Mouse (Mus musculus): Measurements from ENCODE around the gene Slc23a2.
A peak's percentile ranks its signal among the peaks of the same experiment; 100 is the strongest.

Slc23a2 gene

DNA sequence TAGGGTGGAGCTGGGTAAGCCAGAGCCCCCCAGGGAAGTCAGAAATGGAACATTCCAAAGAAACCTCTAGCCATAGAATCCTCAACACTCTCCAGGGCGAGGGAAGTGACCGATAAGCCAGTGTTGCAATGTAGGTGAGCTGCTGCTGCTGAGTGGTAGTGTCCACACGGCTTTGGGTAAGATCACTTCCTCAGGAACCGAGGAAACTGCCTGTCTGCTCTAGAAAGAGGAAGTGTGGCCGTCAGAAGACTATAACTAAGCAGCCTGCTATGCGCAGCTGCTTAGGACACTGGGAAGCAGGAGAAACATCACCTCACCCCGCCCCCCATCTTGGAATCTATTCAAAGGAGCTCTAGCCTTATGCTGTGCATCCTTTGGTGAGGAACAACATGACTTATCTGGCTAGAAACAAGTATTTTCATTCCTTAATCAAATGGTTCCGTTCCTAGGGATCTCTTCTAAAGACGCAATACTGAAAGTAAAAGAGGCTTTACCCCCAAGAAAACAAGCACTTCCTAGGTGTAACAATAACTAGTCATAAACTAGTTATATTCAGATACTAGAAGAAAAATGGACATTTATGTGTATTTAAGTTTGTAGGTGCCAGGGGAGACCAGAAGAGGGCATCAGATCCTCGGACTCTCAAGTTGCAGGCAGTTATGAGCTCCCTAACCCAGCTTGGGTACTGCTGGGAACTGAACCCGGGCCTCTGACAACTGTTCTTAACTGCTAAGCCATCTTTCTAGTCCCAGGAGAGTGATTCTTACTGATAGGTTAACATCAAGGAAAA, 50.3 kb downstream of the Slc23a2 start:
- no peak for TF ChIP-seq GATA4 (IDR thresholded peaks at IDR 0.05; ENCODE audit: insufficient replicate concordance, low read length)

- no peak for TF ChIP-seq GATA4 (IDR thresholded peaks at IDR 0.05; ENCODE audit: insufficient replicate concordance, low read length)
Observed at GRCm38 (mm10) chr2:132093739-132094138, 51.2 kb downstream of the Slc23a2 start.

DNA sequence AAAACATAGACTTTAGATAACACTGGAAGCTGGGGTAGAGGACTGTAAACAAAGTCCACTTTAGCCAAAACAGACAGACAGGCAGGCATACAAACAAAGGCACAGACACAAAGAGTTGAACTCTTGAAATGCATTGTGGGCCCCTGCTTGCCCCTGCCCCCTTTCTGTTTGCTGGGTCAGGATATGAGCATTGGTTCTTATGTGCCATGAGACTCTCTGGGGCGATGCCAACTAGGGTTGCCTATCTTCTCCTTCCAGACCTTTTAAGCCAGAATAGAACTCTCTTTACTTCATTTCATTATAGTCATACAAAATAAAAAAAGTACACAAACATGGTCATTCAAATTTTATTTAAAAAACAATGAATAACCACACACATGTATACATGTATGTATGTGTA, 51.6 kb downstream of the Slc23a2 start:
- TF ChIP-seq GATA4 (IDR thresholded peaks at IDR 0.05; ENCODE audit: insufficient replicate concordance, low read length), result no peak

- TF ChIP-seq GATA4 (IDR thresholded peaks at IDR 0.05; ENCODE audit: insufficient replicate concordance, low read length), result peak; percentile 83
Observed at GRCm38 (mm10) chr2:132092722-132093121, 52.2 kb downstream of the Slc23a2 start.

- no peak for TF ChIP-seq GATA4 (IDR thresholded peaks at IDR 0.05; ENCODE audit: insufficient replicate concordance, low read length)
Observed at GRCm38 (mm10) chr2:132091749-132092148, 53.2 kb downstream of the Slc23a2 start.

- no peak for TF ChIP-seq GATA4 (IDR thresholded peaks at IDR 0.05; ENCODE audit: insufficient replicate concordance, low read length)
Observed at GRCm38 (mm10) chr2:132084813-132085212, 60.1 kb downstream of the Slc23a2 start.

- TF ChIP-seq GATA4 (IDR thresholded peaks at IDR 0.05; ENCODE audit: insufficient replicate concordance, low read length), result no peak
Observed at GRCm38 (mm10) chr2:132084396-132084795, 60.5 kb downstream of the Slc23a2 start.

DNA sequence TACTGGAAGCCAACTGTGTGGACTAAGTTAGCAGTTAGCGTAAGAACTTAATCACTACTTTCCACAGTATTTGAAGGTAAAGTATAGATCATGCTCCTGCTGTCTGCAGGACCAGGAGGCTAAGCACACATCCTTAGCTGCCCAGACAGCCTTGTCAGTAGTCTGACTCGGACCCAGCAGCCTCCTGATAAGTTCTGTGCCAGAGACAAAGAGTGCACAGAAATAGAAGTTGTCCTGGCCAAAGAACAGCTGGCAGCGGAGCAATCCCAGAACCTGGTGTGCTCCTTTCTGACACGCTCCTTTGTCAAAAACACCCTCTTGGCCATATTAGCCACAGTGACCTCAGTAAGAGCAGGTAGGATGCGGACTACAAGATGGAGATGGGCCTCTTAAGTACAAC, 65.8 kb downstream of the Slc23a2 start:
- no peak for TF ChIP-seq GATA4 (IDR thresholded peaks at IDR 0.05; ENCODE audit: insufficient replicate concordance, low read length)

DNA sequence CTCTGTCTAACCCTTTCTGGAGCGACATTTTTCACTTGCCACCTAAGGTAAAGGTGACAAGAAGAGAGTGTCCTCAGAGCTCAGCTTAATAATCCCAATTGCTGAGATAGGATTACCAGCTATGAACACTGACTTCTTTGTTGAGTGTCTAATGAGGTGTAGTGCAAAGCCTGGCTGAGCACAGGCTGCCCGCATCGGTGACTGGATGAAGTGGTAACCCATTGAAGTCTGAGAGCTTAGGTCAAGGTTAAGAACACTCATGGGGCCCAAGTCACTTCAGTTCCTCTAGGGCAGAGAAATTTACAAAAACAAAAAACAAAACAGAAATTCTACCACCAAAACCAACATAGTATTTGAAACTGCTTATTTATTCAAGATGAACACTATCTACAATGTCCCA, 71.9 kb downstream of the Slc23a2 start:
- no peak for TF ChIP-seq GATA4 (IDR thresholded peaks at IDR 0.05; ENCODE audit: insufficient replicate concordance, low read length)

DNA sequence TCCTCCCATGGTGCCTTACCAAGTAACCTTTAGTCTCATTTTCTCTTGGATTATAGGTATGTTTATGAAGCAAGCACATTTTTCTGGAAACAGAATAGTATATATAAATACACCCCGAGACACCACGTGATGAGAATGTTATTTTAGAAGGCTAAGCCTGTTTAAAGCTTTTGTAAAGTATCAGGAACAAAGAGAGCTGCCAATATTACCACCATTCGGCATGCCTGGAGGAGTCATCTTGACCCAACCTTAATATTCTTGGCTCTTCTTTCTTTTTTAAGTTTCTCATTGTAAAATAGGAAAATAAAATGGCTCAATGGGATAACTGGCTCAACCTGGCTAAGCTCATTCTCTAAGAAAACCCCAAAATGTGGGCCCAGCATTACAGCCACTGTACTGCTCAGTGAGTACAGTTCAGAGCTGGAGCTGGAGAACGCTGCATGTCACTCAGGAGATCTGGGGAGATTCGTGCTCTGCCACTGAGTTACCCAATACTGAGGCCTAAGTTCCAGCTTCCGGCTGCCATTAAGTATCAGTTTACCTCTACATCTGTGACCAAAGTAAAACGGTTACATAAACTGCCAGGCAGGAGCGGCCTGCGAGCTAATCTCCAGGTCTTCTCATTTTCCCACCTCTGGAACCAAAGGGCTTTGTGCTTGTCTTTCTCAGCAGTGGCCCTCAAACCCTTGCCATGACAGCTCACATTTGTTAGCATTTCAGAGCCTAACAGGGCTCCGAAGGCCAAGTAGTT, 74.7 kb downstream of the Slc23a2 start:
- TF ChIP-seq GATA4 (IDR thresholded peaks at IDR 0.05; ENCODE audit: insufficient replicate concordance, low read length), result no peak

DNA sequence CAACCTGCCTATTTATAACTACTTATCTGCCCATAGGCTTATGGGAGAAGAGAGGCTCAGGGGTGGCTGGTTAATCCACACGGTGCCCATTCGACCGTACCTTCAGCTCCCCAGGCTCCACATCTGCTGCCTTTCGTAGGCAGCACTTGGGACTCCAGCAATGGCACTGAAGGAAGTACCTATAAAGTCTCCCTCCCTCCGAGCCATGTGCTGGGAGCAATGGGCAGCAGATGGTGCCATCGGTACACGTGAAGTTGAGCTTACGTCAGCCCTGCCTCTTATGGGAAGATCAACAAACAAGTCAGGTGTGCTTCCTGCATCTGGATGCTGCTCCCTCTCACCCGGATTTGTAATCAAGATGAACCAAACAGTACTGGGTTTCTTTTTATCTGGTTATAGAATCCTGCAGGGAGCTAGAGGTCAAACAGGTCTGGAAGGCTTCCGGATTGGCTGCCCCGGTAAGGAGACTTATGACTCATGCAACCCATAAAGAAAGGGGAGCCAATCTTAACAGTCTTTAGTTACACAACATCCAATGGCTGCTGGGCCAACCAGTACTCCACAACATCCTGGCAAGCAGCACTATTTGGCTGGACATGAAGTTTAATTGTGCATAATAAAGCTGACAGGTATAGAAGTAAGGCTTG, 80.6 kb downstream of the Slc23a2 start:
- no peak for TF ChIP-seq GATA4 (IDR thresholded peaks at IDR 0.05; ENCODE audit: insufficient replicate concordance, low read length)

DNA sequence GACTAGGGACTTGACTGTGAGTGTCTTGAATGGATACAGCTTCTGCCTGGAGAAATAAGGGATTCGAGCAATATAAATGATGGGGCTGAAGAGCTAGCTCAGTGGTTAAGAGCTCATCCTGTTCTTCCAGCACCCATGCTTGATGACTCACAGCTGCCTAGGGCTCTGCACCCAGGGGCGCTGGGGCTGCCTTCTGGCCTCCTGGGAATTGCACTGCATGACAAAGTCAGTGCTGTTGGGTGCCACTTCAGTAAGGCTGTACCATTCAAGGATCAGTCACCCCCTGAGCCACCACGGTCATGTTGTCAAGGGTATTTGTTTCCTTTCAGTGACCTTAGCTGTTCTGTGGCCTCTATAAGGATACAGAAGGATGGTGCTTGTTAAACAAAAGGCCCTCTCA, 81.1 kb downstream of the Slc23a2 start:
- TF ChIP-seq GATA4 (IDR thresholded peaks at IDR 0.05; ENCODE audit: insufficient replicate concordance, low read length), result no peak

DNA sequence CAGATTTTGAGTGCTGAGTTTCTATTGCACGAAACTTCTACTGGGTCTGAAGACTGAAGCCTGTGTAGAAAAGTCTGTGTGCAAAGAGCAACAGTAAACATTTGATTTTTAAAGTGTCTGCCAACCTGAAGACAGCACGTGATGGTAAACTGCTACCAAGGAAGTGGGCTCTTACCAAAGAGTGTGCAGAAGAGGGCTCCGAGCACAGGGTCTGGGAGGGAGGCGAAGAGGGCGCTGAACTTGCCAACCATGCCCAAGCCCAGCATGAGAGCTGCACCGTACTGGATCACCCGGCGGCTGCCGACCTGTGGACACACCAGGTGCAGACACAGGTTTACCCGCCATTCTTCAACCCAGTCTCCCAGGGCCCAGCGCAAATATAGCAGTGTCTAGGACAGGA, 83.0 kb downstream of the Slc23a2 start:
- no peak for TF ChIP-seq GATA4 (IDR thresholded peaks at IDR 0.05; ENCODE audit: insufficient replicate concordance, low read length)

DNA sequence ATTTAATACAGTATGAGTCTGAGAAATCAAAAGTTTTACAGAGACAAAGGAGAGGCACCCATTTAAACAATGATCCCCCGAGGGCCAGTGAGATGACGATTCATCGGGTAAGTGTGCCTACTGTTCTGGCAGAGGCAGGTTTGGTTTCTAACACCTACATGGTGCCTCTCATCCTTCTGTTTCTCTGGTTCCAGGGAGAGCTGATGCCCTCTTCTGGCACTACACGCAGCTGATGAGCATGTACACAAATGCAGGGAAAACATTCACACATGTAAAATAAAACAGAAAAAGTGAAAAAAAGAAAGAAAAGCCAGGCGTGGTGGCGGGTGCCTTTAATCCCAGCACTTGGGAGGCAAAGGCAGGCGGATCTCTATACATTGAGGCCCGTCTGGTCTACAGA, 85.0 kb downstream of the Slc23a2 start:
- TF ChIP-seq GATA4 (IDR thresholded peaks at IDR 0.05; ENCODE audit: insufficient replicate concordance, low read length), result no peak

- no peak for TF ChIP-seq GATA4 (IDR thresholded peaks at IDR 0.05; ENCODE audit: insufficient replicate concordance, low read length)
Observed at GRCm38 (mm10) chr2:132055349-132055753, 89.6 kb downstream of the Slc23a2 start.

GRCm38 (mm10) chr2:132053824-132054223, 91.1 kb downstream of the Slc23a2 start:
- TF ChIP-seq GATA4 (IDR thresholded peaks at IDR 0.05; ENCODE audit: insufficient replicate concordance, low read length), result no peak

All from liver, adult (tissue).